Mouse (Mus musculus) megakaryocyte, embryonic 14.5 days (primary cell): Measurements from ENCODE around the gene Rfk.

Source experiments
- FLI1 ChIP-seq: IDR thresholded peaks from 2 replicates; pipeline ENCODE4 v1.6.1; 2012; ENCODE audit warnings: low read length, inconsistent platforms, mixed read lengths
- GATA1 ChIP-seq: IDR thresholded peaks from 3 replicates; pipeline ENCODE4 v1.6.1; 2012; ENCODE audit warnings: mixed read lengths, low read length, inconsistent platforms, borderline replicate concordance

DNA sequence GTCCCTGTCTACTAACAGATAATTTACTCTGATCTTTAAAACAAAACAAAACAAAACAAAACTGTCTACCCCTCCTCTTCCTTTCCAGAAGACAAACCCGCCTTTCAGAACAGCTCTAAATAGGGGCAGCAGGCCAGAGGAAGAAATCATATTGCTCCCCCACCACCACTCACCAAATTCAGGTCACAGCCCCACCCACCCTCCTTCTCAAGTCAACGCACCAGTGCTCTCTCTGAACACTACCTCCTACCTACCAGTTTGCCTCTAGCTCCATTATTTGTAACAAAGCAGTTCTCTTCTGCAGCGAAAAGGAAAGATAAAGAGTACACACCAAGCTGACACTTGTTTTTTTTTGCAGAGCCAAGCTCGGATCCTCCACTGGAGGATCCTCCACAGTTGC is 38.5 kb upstream of the Rfk start:
- TF ChIP-seq FLI1, result no peak
- TF ChIP-seq GATA1, result no peak
